Mouse (Mus musculus): ENCODE data around the gene Pnpla5.

DNA sequence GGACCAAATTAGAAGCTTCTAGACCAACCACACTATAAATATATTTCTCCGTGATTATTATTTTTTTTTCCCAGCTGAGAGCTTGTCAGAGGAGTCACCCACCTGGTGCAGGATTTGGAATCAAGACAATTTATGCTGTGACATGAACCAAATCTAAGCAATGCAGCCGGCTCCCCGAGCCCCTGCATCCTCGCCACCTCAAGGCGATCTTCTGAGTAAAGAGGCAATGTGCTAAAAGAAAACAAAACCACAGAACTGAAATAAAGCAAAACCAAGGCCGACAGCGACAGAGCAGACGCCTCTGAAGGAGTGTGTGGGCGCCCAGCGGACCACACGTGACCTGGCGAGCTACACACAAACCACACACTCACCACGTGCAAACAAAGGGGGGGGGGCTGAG is 44.3 kb downstream of the Pnpla5 start:
- TF ChIP-seq CTCF (IDR thresholded peaks at IDR 0.05; ENCODE audit: insufficient read depth, low read depth, low read length) (no peak), POLR2A (IDR thresholded peaks at IDR 0.05; ENCODE audit: insufficient read depth, low read depth, low read length) (no peak)
